Mouse (Mus musculus): ENCODE results near the gene Fam57b. TPM values are rescaled to one million over a fixed set of nuclear protein-coding genes. Genes with fewer than 3 reads are reported as not detected.
"Not testable (repeated sequence)": the region's sequence is repeated elsewhere in the genome, so short reads cannot be mapped to it uniquely, and the experiment has no call there.

Fam57b gene
- polyA plus RNA-seq, 1 experiment from 2014 or later = 0.13 TPM

- Histone ChIP-seq H3K27me3 (no peaks in the 10 kb centered on the region), H3K9ac (peak overlapping the region; percentile 98), H3K27ac (peak overlapping the region; percentile 94), H3K4me3 (replicated peaks) (peak overlapping the region; percentile 85), H3K36me3 (peaks cover 16% of the 10 kb centered on the region), H3K4me1 (replicated peaks) (peaks cover 84% of the 10 kb centered on the region), H3K9me3 (replicated peaks) (no peaks in the 10 kb centered on the region), H3K4me2 (peak overlapping the region; percentile 95)
- DNase-seq = no peak
- WGBS (ENCODE audit: insufficient replicate concordance) = 91% methylated on average over 3 of the region's 3 CpGs
- ATAC-seq (ENCODE audit: low read depth) = no peak
Observed at GRCm38 (mm10) chr7:126778147-126778546, 19.3 kb upstream of the Fam57b start.

DNA sequence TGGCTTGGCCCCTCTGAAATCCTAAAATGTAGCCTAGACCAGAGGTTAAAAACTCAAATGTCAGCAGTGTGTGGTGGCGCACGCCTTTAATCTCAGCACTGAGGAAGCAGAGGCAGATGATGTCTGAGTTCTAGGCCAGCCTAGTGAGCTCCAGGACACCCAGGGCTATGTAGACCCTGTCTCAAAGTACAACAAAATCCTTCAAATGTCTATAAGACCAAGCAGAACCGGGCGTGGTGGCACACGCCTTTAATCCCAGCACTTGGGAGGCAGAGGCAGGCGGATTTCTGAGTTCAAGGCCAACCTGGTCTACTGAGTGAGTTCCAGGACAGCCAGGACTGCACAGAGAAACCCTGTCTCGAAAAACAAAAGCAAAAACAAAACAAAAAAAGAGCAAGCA is 18.4 kb upstream of the Fam57b start:
- WGBS (ENCODE audit: insufficient replicate concordance) = 77% methylated on average over 7 of the region's 7 CpGs
- not testable (repeated sequence) for H3K27me3 ChIP-seq; ATAC-seq (ENCODE audit: low read depth); H3K9me3 ChIP-seq (replicated peaks); H3K27ac ChIP-seq; H3K4me2 ChIP-seq; DNase-seq; H3K4me3 ChIP-seq (replicated peaks); H3K9ac ChIP-seq
- Histone ChIP-seq H3K36me3 (peaks cover 22% of the 10 kb centered on the region), H3K4me1 (replicated peaks) (peaks cover 84% of the 10 kb centered on the region)

GRCm38 (mm10) chr7:126779983-126780970 is 17.2 kb upstream of the Fam57b start:
- ATAC-seq (ENCODE audit: low read depth) (peak; percentile 43), DNase-seq (peak; percentile 80)
- WGBS (ENCODE audit: insufficient replicate concordance) = under 1% methylated on average over 21 of the region's 21 CpGs
- Histone ChIP-seq H3K36me3 (peaks cover 33% of the 10 kb centered on the region), H3K9me3 (replicated peaks) (no peaks in the 10 kb centered on the region), H3K4me1 (replicated peaks) (peaks cover 73% of the 10 kb centered on the region), H3K9ac (peak overlapping the region; percentile 65), H3K4me2 (peak overlapping the region; percentile 88), H3K27me3 (no peaks in the 10 kb centered on the region), H3K4me3 (replicated peaks) (peak overlapping the region; percentile 59), H3K27ac (peak overlapping the region; percentile 53)

GRCm38 (mm10) chr7:126780971-126781635 is 16.4 kb upstream of the Fam57b start, which contains the start of gene Tbx6:
Gene Tbx6, plus strand, starts transcription at chr7:126781483.
- Histone ChIP-seq H3K27me3 (no peaks in the 10 kb centered on the region), H3K9me3 (replicated peaks) (no peaks in the 10 kb centered on the region), H3K9ac (peak within 1 kb of the TSS; percentile 65), H3K4me2 (peak within 1 kb of the TSS; percentile 88), H3K27ac (peak within 1 kb of the TSS; percentile 26; the same call in 1 of the 2 replicates), H3K4me1 (replicated peaks) (peaks cover 65% of the 10 kb centered on the region), H3K4me3 (replicated peaks) (peak within 1 kb of the TSS; percentile 59), H3K36me3 (peaks cover 42% of the 10 kb centered on the region)
- no peak for DNase-seq
- no peak for ATAC-seq (ENCODE audit: low read depth)
- 16% methylated on average over 22 of the region's 22 CpGs for WGBS (ENCODE audit: insufficient replicate concordance)

GRCm38 (mm10) chr7:126781661-126782370 is 15.7 kb upstream of the Fam57b start:
- DNase-seq (no peak), ATAC-seq (ENCODE audit: low read depth) (no peak)
- H3K4me3 ChIP-seq (replicated peaks) = 0 out of 2 replicates have a peak overlapping the region, but pooled peaks have one; percentile 59
- H3K27me3 ChIP-seq = no peaks in the 10 kb centered on the region
- H3K9me3 ChIP-seq (replicated peaks) = no peaks in the 10 kb centered on the region
- WGBS (ENCODE audit: insufficient replicate concordance) = 61% methylated on average over 11 of the region's 11 CpGs
- peaks cover 49% of the 10 kb centered on the region for H3K36me3 ChIP-seq
- H3K27ac ChIP-seq = no peak overlapping the region; the same call in 1 of the 2 replicates
- H3K9ac ChIP-seq = peak overlapping the region; percentile 65; the same call in 1 of the 2 replicates
- H3K4me2 ChIP-seq = peak overlapping the region; percentile 88
- H3K4me1 ChIP-seq (replicated peaks) = peaks cover 60% of the 10 kb centered on the region

DNA sequence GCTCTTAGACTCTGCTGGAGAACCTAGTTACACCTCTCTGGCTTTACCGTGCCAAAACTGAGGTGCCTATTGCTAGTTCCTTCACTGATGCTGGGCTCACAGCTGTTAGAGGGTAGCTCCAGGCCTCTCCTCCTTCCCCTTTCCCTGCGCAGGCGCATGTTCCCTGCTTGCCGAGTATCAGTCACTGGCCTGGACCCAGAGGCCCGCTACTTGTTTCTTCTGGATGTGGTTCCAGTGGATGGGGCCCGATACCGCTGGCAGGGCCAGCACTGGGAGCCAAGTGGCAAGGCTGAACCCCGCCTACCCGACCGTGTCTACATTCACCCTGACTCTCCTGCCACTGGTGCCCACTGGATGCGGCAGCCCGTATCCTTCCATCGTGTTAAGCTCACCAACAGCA is 14.8 kb upstream of the Fam57b start:
- Histone ChIP-seq H3K27ac (no peak overlapping the region; the same call in 1 of the 2 replicates), H3K9ac (no peak overlapping the region), H3K27me3 (no peaks in the 10 kb centered on the region), H3K36me3 (peaks cover 56% of the 10 kb centered on the region), H3K4me2 (no peak overlapping the region), H3K9me3 (replicated peaks) (no peaks in the 10 kb centered on the region), H3K4me1 (replicated peaks) (peaks cover 53% of the 10 kb centered on the region), H3K4me3 (replicated peaks) (no peak overlapping the region)
- WGBS (ENCODE audit: insufficient replicate concordance) = 72% methylated on average over 13 of the region's 13 CpGs
- DNase-seq (no peak), ATAC-seq (ENCODE audit: low read depth) (no peak)

- 81% methylated on average over 7 of the region's 7 CpGs for WGBS (ENCODE audit: insufficient replicate concordance)
- Histone ChIP-seq H3K27me3 (no peaks in the 10 kb centered on the region), H3K27ac (no peak overlapping the region), H3K4me1 (replicated peaks) (peaks cover 37% of the 10 kb centered on the region), H3K9ac (no peak overlapping the region), H3K4me2 (no peak overlapping the region), H3K4me3 (replicated peaks) (no peak overlapping the region), H3K9me3 (replicated peaks) (no peaks in the 10 kb centered on the region), H3K36me3 (peaks cover 59% of the 10 kb centered on the region)
- ATAC-seq (ENCODE audit: low read depth) (no peak), DNase-seq (no peak)
Observed at GRCm38 (mm10) chr7:126784469-126784868, 13.0 kb upstream of the Fam57b start.

- no peak overlapping the region for H3K9ac ChIP-seq
- DNase-seq = no peak
- no peaks in the 10 kb centered on the region for H3K9me3 ChIP-seq (replicated peaks)
- no peak overlapping the region for H3K4me3 ChIP-seq (replicated peaks)
- no peaks in the 10 kb centered on the region for H3K27me3 ChIP-seq
- H3K4me2 ChIP-seq = no peak overlapping the region
- H3K4me1 ChIP-seq (replicated peaks) = peaks cover 37% of the 10 kb centered on the region
- ATAC-seq (ENCODE audit: low read depth) = no peak
- H3K36me3 ChIP-seq = peaks cover 65% of the 10 kb centered on the region
- 80% methylated on average over 4 of the region's 4 CpGs for WGBS (ENCODE audit: insufficient replicate concordance)
- H3K27ac ChIP-seq = no peak overlapping the region
Observed at GRCm38 (mm10) chr7:126785056-126785455, 12.4 kb upstream of the Fam57b start.

DNA sequence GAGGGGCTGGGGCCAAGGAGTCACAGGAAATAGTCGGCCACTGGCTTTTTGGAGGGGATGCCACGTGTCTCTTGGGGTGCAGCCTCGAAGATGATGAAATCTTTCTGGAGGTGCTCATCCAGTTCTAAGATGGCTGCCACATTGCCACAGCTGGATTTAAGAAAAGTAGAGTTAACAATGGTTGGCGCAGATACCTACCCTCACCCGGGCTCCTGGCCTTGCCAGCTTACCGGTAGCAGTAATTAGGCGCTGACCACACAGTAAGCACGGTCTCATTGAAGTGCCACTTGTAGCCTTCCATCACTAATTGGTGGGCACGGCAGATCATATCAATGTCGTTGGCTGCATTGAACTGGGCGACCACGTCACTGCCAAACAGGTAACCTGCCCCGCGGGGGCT is 11.3 kb upstream of the Fam57b start:
- Histone ChIP-seq H3K36me3 (peaks cover 72% of the 10 kb centered on the region), H3K27me3 (no peaks in the 10 kb centered on the region), H3K4me3 (replicated peaks) (no peak overlapping the region), H3K4me1 (replicated peaks) (peaks cover 37% of the 10 kb centered on the region), H3K9me3 (replicated peaks) (no peaks in the 10 kb centered on the region), H3K4me2 (no peak overlapping the region), H3K27ac (no peak overlapping the region), H3K9ac (no peak overlapping the region)
- 85% methylated on average over 14 of the region's 14 CpGs for WGBS (ENCODE audit: insufficient replicate concordance)
- DNase-seq = no peak
- no peak for ATAC-seq (ENCODE audit: low read depth)

DNA sequence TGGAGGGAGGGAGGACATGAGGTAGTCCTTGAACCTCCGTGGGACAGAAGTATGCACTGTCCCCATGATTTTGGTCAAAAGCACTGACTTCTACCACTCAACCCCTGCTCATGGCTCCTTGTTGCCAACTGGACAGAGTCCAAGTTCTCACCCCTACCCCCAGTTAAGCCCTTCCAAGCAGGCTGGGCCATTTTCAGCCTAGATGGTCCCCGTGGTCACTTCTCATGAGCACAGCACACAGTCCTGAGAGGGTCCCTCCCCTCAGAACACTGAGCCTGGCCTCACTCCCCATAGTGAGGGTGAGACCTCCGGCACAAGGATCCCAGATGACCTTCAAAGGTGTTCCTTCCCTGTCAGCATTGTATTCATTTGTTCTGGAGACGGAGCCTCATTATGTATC is 8.3 kb upstream of the Fam57b start:
- H3K4me3 ChIP-seq (replicated peaks) = no peak overlapping the region
- no peaks in the 10 kb centered on the region for H3K27me3 ChIP-seq
- DNase-seq = no peak
- no peak overlapping the region for H3K9ac ChIP-seq
- peaks cover 66% of the 10 kb centered on the region for H3K36me3 ChIP-seq
- no peak overlapping the region for H3K4me2 ChIP-seq
- H3K4me1 ChIP-seq (replicated peaks) = peaks cover 38% of the 10 kb centered on the region
- no peak overlapping the region for H3K27ac ChIP-seq
- WGBS (ENCODE audit: insufficient replicate concordance) = 84% methylated on average over 4 of the region's 4 CpGs
- H3K9me3 ChIP-seq (replicated peaks) = no peaks in the 10 kb centered on the region
- ATAC-seq (ENCODE audit: low read depth) = no peak

Data from liver, embryonic 13.5 days (tissue).